Mouse (Mus musculus): Measurements from ENCODE around the gene Slc50a1.
A peak's percentile ranks its signal among the peaks of the same experiment; 100 is the strongest.

Slc50a1 gene

DNA sequence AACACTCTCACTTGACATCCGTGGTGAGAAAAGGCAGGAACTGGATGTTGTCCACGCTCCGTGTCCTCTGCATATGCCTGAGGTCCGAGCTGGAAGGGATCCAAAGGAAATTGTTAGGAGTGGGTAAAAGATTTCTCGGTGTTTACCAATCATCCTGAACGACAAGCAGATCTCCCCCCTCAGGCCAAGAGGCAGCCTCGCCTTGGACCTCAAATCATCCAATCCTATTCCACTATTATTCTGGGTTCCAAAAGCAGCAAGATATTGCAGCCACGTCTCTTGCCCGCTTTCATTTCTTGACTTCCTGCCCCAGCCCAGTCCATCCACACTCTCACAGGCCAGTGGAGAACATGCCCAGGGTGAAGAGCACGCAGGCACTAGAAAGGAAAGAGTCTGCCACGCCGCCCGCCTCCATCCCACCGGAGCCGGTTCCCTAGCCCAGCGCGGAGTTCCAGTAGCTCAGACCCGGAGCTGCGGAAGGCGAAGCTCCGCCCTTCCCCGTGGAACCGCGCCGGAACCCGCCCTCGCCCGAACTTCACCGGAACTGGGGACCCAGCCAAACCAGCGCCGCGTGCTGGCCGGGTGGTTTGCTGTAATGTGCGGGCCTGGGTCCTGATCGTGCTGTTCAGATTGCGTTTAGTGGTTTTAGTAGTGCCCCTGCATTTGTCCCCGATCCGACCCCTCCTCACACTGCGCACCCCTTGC lies at the start of gene Slc50a1:
Slc50a1 (minus strand) TSS at position 520 of the 705 bp plus-strand sequence.
- DNase-seq (ENCODE audit: low spot score) = peak; percentile 79

DNA sequence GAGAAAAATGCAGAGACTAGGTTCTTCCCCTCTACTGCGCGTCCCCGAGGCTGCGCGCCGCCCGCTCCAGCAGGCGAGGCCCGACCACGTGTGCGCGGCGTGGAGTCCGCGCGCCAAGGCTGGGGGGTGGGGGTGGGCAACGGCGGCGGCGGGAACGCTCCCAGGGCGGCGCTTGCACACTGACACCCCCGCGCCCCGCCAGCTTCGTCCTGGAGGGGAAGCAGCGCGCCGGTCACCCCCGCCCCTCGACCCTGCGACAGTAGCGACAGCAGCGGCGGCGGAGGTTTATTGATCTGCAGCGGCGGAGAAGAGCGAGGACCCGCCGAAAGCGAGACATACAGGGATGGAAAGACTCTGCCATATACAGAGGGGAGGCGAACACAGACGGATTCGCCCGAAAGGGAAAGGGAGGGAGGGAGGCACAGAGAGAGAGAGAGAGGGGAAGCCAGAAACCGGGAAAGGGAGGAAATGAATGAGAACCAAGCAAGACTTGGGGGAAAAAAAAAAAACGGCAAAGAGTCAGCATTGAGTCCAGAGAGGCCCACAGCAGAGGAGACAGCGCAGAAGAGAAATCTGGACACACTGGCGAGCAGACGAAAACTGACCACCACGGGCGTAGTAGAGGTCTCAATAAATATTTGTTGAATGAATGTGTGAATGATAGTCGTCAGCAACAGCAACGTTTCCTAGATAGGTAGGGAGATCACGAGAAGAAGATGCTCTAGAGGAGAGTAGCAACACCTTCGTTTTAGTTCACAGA lies 49.4 kb upstream of the Slc50a1 start:
- DNase-seq (ENCODE audit: low spot score) = peak; percentile 58

DNA sequence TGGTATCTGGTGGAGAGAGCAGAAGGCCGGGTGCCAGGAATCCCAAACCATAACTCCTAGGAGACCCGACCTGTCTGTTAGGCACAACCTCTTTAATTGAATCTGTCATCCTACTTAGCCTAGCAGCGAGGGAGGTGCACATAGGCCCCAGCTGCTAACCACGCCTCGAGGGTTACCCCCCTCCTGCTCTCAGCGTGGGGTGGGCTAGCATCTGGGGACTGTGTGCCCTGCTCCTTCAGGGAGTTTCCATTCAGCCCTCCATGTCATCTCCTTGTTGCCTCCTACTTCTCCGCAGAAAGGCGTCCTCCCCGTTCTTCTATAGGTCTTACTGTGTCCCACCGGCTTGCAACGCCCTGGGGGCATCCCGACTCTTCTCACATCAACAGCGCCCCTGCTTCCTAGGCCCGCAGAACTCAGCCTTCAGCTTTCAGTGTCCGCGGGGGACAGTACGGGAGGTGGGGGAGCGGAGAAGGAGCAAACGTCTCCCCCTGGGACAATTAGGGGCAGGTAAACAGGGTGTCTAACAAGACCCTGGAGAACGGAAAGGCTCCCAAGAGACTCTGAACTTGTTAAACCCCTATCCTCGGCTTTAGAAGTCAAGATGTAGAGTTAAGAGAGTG lies 48.7 kb upstream of the Slc50a1 start:
- no peak for DNase-seq (ENCODE audit: low spot score)

DNA sequence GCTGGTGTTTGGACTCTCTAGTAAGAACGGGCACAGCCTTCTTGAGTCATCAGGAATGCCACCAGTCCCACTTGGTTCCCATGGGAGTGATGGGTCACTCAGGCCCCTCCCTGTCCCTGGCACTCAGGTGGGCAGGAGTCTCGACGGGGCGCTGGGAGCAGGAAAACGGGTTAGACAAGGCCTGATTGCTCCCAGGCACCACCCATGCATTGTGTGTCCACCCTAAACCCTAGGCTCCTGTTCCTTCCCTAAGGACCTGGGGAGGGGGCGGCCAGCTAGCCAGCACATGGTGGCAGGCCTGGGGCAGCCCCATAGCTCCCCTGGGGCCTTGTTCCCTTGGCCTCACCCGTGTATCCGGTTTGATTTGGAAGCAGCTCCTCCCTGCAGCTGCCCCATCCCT lies 47.9 kb upstream of the Slc50a1 start:
- DNase-seq (ENCODE audit: low spot score) = no peak

DNA sequence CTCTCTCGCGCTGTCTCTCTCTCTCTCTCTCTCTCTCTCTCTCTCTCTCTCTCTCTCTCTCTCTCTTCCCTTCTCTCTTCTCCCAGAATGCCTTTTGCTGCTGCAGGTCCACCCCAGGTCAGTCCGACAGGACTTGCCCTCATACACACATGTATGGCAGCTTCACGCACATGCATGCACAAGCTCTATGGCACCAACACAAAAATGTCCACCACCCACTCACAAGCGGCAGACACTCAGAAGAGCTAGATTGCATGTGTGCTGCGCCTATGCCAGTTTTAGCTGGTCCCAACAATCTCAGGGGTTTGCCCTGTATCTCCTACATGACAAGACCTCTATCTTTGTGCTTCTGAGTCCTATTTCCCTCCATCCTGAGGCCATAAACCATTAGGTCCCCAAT lies 46.9 kb upstream of the Slc50a1 start:
- no peak for DNase-seq (ENCODE audit: low spot score)

DNA sequence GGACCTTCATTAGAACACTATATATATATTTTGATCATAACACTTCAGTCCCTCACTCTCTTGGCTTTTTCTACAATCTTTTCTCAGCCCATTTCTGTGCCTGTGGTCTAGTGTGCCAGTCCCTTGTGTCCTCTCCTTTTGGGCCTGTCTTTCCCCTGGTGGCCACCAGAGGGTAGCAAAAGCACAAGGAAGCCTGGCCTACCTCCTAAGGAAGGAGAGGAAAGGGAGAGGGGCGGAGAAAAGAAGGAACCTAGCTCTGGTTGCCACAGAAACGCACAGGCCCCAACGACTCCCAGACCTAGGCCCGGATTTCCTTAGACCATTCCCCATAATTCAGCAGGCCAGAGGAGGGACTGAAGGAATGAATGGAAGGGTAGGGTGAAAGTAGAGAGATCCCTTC lies 46.5 kb upstream of the Slc50a1 start:
- peak; percentile 96 for DNase-seq (ENCODE audit: low spot score)

DNA sequence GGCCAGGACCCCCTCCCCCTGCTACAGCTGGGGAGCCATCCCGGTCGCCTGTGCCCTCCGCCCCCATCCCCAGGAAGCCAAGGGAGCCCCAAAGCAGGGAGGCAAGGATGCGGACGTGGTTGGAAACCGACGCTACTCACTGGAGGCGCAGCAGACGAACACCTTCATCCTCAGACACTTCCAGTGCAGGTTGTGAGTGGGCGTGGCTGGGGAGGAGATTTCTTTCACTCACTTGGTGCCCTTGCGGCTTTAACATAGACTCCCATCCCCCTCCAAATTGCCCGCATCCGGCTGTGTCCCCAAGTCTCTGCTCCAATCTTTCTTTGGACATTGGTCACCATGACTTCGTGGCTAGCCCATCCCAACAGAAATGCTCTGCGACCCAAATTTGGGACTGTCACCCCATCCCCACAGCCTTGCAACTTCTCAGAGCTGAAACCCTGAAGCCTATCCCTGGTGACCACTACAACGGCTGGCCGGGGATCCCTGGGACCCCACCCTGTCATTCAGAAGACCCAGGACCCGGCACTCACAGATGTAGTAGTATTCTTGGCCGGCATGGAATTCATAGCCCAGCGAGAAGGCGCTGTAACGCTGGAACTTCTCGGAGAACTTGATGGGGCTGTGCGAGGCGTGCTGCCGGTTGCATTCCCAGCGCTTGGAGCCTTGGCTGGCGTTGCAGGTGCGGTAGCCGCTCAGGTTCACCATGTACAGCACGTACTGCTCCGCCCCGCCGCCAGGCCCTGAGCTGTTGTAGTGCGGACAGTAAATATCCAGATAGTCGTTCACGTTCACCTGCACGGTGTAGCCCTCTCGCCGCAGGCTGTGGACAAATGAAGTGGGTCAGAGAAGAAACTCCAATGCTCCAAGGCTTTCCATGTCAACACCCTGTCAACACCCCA lies 45.8 kb upstream of the Slc50a1 start:
- DNase-seq (ENCODE audit: low spot score) = no peak

DNA sequence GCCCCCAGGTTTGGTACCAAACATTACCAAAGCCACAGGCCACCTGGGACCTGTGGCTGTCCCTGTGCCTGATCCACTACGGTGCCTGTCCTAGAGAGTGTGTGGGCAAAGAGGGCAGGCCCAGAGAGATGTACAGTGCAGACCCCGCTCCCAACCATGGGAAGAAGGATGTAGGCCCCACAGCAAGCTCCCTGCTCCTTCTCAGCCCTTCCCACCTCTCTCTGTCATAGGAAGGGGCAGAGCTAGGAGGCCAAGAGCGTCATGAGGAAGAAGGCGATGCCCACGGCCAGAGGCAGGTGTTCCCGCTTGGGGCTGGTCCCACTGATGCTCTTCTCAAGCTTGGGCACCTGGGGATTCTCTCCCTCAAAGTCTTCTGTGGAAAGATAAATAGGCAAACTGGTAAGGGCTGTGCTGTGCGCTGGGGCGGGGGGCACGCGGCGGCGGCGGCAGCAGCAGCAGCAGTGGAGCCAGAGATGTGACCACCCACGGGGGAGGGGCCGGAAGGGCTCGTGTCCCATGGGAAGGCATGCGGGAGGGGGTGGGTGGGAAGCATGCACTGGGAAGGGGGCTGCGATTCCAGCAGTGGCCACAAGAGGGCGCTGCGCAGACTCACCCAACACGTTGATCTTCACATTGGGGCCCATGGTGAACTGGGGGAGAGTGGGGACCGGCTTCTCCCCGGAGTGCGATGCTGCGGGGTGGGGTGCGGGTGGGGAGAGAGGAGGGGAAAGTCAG lies 45.0 kb upstream of the Slc50a1 start:
- DNase-seq (ENCODE audit: low spot score) = peak; percentile 89

DNA sequence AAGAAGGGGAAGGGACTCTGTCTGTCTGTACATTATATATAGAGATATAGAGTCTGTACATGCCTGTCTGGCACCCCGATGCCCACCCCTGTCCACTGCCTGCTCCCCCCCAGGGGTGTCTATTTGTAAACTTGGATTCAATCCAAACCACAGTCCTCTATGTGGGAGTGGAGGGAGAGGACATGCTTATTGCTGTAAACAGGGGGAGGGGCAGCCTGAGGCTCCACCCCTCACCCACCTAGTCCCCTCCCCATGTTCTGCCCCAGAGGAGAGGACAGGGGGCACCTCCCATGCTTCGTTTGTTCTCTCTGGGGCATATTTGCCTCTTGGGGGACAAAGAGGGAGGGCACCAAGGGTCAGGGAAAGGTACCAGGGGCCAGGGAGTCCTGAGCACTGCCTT lies 44.4 kb upstream of the Slc50a1 start:
- DNase-seq (ENCODE audit: low spot score) = no peak

DNA sequence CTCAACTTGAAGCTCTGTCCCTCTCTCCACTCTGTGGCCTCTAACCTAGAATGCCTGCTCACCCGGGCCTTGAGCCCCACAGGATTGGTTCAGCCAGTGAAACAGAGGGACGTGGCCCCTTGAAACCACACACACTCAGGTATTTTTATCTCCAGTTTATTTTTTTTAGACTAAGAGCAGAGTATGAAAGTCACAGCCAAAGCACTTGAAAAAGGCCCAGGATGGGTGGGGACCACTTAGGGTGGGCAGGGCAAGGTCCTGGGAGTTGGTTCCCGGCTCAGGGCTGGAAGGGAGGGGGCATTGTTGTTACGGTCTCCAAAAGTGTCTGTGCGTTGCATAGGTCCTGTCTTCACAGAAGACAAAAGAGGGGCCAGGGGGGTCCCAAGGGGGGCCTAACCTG lies 44.0 kb upstream of the Slc50a1 start:
- DNase-seq (ENCODE audit: low spot score) = no peak

DNA sequence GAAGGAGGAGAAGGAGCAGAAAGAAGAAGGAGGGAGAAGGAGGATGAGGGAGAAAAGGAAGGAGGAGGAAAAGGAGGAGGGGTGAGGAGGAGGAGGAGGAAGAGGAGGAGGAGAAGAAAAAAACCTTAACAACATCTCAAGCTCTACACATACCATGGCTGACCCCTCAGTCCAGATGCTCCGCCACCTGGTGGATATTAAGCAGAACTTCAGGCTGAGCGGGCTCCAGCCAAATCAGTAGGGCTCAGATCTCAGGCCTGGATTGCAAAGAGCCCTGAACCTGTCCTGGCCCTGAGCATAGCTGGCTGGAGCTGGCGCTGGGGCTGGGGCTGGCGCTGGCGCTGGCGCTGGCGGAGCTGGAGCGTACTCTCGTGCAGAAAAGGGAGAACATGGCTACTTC lies 37.7 kb upstream of the Slc50a1 start:
- peak; percentile 94 for DNase-seq (ENCODE audit: low spot score)

DNA sequence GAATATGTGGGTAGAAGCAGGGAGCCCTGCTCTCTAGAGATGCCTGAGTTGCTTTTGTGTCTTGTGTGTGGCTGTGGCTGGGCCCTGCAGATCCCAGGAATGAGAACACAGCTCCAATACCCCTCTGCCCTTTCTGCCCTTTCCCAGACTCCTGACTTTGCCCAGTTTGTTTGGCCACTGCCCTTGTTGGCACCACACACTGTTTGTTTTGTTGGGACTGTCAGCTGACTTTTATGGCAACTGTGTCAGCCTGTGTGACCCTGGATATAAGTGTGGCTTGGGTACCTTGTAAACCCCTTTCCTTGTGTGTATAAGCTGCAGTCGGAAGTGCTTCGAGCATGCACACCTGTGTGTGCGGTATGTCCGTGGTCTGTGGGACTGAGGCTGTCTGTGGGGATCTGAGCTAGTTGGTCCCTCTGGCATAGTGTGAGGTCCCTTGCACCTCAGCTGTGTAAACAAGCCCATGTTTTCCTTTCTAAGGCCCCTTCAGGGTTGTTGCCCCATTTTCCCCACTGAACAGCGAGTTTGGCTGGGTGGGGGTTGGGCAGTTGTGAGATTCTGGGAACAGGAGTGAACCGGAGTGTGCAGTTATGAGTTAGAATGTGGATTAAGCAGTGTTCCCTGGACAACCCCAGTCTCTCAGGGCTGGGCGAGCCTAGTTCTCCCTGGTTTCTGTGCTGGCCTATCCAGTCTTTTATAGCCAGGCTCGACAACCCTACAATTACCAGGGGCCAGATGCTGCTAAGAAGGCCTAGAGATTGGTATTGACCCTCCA lies 35.4 kb upstream of the Slc50a1 start:
- no peak for DNase-seq (ENCODE audit: low spot score)

DNA sequence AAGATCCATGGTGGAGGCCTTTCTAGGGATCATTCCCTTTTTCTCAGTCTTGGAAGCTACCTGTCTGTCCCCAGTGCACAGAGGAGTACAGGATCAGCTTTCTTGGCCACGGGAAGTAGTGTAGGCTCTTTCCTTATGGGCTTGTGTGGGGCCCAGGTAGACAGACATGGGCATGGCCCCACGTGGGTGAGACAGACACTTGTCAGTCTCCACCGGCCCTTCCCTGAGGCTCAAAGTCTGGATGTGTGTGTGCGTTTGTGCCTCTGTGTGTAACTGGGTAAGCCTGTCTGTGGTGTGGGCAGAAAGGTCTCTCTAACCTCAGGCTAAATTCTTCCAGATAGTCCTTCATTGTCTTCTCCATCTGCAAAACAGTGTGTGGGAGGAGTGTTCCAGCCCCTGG lies 34.7 kb upstream of the Slc50a1 start:
- DNase-seq (ENCODE audit: low spot score) = no peak

DNA sequence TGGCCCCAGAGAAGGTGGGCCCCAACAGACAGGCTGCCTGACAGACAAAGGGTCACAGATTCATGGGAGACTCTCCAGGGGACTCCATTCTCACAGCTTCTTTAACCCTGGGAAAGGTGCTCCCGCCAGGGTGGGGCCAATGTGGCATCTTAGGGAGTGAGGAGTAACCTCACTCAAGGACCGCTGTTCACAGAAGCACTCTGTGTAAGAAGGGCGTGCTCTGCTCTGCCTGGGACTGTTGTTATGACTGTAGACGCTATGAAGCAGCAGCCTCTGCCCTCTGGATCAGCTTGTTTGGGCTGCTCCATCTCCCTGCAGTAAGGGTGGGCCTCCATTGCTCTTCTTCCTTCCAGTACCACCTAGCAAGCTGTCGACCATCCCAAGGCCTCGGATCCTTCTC lies 34.1 kb upstream of the Slc50a1 start:
- DNase-seq (ENCODE audit: low spot score) = no peak

DNA sequence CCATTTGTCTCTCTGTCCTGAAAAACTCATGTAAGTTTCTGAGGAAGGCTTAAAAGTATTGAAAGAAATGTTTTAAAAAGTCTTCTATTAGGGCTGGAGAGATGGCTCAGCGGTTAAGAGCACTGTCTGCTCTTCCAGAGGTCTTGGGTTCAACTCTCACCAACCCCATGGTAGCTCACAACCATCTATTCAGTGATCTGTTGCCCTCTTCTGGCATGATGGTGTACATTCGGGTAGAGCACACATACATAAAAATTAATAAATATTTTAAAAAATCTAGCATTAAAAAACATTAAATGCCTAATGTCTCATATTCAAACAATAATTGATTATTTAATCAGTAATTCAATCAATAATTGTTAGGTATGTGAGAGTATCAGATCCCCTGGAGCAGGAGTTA lies 30.1 kb upstream of the Slc50a1 start:
- no peak for DNase-seq (ENCODE audit: low spot score)

DNA sequence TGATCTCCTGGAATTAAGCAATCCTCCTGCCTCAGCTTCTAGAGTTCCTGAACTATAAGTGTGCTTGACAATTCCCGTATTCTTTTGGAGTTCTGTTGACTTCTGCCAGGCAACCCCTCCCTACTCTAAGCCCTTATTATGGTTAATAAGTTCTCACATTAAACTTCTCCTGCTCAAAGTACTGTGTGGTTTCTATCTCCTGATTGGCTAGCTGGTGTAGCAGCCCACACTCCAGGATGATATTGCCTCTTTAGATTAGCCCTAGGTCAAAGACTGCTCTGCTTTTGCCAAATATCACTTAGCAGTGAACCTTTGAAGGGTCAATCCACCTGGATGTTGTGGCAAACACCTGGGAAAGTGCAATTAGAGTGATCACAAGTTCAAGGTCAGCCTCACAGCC lies 29.7 kb upstream of the Slc50a1 start:
- no peak for DNase-seq (ENCODE audit: low spot score)

DNA sequence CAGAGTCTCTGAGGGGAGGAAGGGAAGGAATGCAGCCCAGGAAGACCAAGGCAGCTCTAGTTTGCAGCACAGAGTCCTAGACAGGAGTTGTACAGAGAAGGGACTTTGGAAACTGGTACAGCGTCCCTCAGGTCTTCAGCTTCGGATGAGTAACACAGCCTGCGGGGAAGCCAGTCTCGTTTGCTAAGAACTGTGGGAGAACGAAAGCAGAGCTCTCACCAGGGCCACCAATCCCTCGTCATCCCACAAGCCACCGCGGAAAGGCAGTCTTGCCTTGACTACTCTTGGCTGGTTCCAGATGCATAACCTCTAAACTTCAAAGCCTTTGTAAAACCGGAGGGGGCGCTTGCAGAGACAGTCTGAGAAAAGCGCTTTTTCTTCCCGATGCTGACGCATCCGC lies 29.1 kb upstream of the Slc50a1 start:
- DNase-seq (ENCODE audit: low spot score) = peak; percentile 76

DNA sequence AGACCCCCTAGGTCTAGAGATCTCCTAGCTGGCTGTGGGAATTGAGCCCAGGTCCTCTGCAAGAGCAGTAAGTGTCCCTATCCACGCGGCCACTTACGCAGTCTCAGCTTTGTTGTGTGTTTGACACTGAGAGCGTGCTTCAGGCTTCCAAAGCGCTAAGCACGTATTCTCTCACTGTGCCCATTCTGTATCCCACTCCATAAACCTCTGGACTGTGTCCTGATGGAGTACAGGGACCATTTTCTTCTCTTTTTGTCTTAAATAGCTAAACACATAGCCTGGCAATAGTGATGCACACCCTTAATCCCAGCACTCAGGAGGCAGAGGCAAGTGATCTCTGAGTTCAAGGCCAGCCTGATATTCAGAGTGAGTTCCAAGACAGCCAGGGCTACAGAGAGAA lies 28.5 kb upstream of the Slc50a1 start:
- no peak for DNase-seq (ENCODE audit: low spot score)

DNA sequence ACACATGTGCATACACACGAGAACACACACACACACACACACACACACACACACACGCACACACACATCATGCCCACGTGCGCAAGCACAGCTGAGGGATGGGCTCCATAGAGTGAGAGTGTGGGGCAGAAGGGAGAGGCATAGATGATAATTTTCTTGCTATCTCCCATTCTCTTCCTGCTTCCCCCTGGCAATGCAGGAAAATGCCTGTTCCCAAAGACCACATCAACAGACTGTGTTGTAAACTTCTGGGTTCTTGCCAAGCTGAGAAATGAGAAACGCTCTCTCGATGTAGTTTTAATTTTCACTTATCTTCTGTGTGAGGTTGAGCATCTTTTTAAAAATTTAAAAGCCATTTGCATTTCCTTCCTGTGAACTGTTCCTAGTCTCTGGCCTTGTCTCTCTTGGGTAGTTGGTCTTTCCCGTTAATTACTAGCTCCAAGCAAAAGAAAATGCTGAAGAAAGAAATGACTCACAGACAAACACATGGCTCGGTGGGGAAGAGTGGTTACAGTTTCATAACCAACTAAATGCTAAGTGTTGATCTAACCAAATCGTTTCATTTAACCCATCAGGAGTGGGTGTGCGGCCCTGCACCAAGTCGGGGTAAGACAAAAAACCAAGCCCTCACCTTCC lies 26.5 kb upstream of the Slc50a1 start:
- DNase-seq (ENCODE audit: low spot score) = no peak

DNA sequence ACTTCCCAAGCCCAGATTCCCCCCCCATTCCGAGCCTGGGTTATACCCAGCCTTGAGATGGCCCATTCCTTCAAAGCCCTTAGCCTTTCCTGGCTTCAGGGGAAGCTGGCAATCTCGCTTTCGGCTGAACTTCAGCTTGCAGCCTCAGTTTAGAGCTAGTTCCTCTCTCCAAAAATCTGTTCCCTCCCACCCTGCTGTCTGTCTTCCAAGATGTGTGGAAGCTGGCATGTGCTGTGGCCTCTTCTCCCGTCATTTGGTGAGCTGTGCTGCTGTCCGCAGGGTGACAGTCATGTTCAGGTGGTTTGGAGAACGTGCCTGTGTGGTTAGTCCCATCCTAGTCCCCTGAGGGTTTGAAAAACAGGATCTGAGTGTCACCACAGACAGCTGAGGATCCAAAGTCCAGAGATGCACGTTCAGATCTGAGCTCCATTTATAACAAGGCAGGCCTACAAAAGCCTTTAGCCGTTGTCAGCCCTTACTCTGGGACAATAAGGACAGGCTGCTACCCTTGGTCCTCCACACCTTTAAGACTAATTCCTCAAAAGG lies 25.4 kb upstream of the Slc50a1 start:
- no peak for DNase-seq (ENCODE audit: low spot score)

All from embryo, embryonic 10.5 days (tissue).